Mouse (Mus musculus) sigmoid colon, adult 10 weeks (tissue): ENCODE results near the gene Vmn1r15. TPM values are rescaled to one million over a fixed set of nuclear protein-coding genes. Genes with fewer than 3 reads are reported as not detected.

Experiments
- polyA plus RNA-seq: library from polyadenylated mRNA; stranded (reverse); fragments of 350-450 nt; fragmentation: Illumina TruSeq; extraction: RNeasy Lipid Tissue Mini Kit (QIAGEN cat#74804); gene quantifications from one replicate; pipeline ENCODE4 v1.2.3, GENCODE M21; 2014; ENCODE audit warnings: low read depth, low replicate concordance

Gene Vmn1r15
- not detected for polyA plus RNA-seq

DNA sequence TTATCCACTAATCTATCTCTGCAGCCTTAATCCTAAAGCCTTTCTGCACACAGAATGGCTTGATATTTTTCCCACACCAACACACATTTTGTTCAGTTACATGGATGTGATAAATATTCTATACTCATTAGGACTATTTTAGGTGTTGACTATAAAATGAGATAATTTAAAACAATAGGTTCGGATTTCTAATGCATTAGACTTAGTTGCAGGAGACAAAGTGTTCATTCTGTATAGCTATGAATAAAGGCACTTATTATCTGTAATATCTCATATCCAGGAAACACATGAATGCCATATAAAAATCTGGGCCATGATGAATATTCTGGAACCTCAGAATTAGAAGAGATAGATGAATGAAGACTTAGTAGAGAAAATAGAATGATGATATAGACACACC lies at the start of gene Vmn1r15:
Gene Vmn1r15, plus strand, starts transcription at position 301 of the 400 bp plus-strand sequence.

DNA sequence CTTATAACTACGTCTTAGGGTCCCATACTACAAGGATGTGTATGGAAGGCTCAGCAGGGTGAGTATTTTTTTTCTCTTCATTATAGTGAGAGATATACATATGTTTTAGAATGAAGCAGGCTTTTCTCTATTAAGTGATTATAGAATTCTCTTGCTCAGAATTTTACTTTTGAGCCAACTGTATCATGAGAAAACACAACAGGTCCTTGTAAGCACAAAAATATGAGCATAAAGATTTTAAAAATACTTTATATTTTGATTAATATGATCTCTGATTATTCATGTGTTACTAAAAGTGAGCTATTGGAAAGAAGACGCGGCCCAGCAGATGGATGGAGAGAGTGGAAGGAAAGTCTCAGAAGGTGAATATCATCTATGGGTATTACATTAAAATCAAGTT lies 26.4 kb upstream of the Vmn1r15 start, which contains the start of gene Vmn1r14:
Gene Vmn1r14, plus strand, starts transcription at position 301 of the 400 bp plus-strand sequence.

Other genes with a start within 250 kb of the Vmn1r15 start
- not detected for gene Vmn1r7, start 232.6 kb upstream of the Vmn1r15 start, polyA plus RNA-seq
- not detected for gene Vmn1r8, start 225.7 kb upstream of the Vmn1r15 start, polyA plus RNA-seq
- gene Vmn1r9, start 191.2 kb upstream of the Vmn1r15 start, polyA plus RNA-seq: not detected
- gene Vmn1r10, start 148.5 kb upstream of the Vmn1r15 start, polyA plus RNA-seq: not detected
- not detected for gene Vmn1r11, start 124.5 kb upstream of the Vmn1r15 start, polyA plus RNA-seq
- gene Vmn1r12, start 101.0 kb upstream of the Vmn1r15 start, polyA plus RNA-seq: not detected
- not detected for gene Vmn1r13, start 54.7 kb upstream of the Vmn1r15 start, polyA plus RNA-seq
- not detected for gene Vmn1r14, start 26.3 kb upstream of the Vmn1r15 start, polyA plus RNA-seq
- not detected for gene Vmn1r16, start 71.5 kb downstream of the Vmn1r15 start, polyA plus RNA-seq
- not detected for gene Vmn1r17, start 105.8 kb downstream of the Vmn1r15 start, polyA plus RNA-seq
- gene Vmn1r18, start 137.8 kb downstream of the Vmn1r15 start, polyA plus RNA-seq: not detected
- gene Vmn1r19, start 145.8 kb downstream of the Vmn1r15 start, polyA plus RNA-seq: not detected
- not detected for gene Vmn1r20, start 171.0 kb downstream of the Vmn1r15 start, polyA plus RNA-seq